Mouse (Mus musculus): ENCODE measurements around the gene Banp. TPM values are rescaled to one million over a fixed set of nuclear protein-coding genes. Genes with fewer than 3 reads are reported as not detected.

Gene Banp
- total and polyA plus RNA-seq, 3 experiments: 14.9 to 34.2 (median 25.7) TPM

- no peak overlapping the region for H3K4me2 ChIP-seq (ENCODE audit: insufficient read depth, low read depth, poor library complexity, severe bottlenecking)
- dilution Hi-C loops (cut with MboI; ENCODE audit: extremely low pct_ligation_motif_present, extremely low pct_unique_long_range_greater_than_20kb, low sequenced_read_pairs) (no loop called here), in situ Hi-C loops (cut with MboI; ENCODE audit: low pct_ligation_motif_present, low pct_unique_long_range_greater_than_20kb, low sequenced_read_pairs) (no loop called here)
- no peak overlapping the region for H3K27ac ChIP-seq (ENCODE audit: insufficient read depth, low read depth)
- TF ChIP-seq CHD2 (IDR thresholded peaks at IDR 0.05; ENCODE audit: low read length) (no peak), TCF12 (IDR thresholded peaks at IDR 0.05; ENCODE audit: low read depth, low read length) (no peak), GABPA (IDR thresholded peaks at IDR 0.05; ENCODE audit: insufficient replicate concordance, low read depth, low read length) (no peak), MAX (IDR thresholded peaks at IDR 0.05; ENCODE audit: low read length) (no peak), ELF1 (IDR thresholded peaks at IDR 0.05; ENCODE audit: low read depth, low read length) (no peak), BHLHE40 (IDR thresholded peaks at IDR 0.05; ENCODE audit: low read depth, low read length) (no peak), USF1 (IDR thresholded peaks at IDR 0.05; ENCODE audit: low read depth, low read length) (no peak), IRF4 (IDR thresholded peaks at IDR 0.05; ENCODE audit: low read depth, low read length) (no peak), EP300 (IDR thresholded peaks at IDR 0.05; ENCODE audit: low read length) (no peak), POLR2AphosphoS2 (IDR thresholded peaks at IDR 0.05; ENCODE audit: low read depth, low read length) (no peak), MEF2A (IDR thresholded peaks at IDR 0.05; ENCODE audit: borderline replicate concordance, low read depth, low read length) (no peak)
- no peaks in the 10 kb centered on the region for H3K36me3 ChIP-seq (replicated peaks in 1 of 2; ENCODE audit: control insufficient read depth in 1 of 2, insufficient read depth in 1 of 2, low read length in 1 of 2)
- peaks cover 67% of the 10 kb centered on the region for H3K27me3 ChIP-seq (replicated peaks)
- no peaks in the 10 kb centered on the region for H3K79me2 ChIP-seq (replicated peaks; ENCODE audit: control insufficient read depth, extremely low read depth, insufficient read depth, poor library complexity, severe bottlenecking)
- H3K9me3 ChIP-seq (replicated peaks; ENCODE audit: low read length): no peaks in the 10 kb centered on the region
- no peak overlapping the region for H3K4me3 ChIP-seq (replicated peaks in 1 of 3; ENCODE audit: low read depth in 2 of 3, low read length in 2 of 3, poor library complexity in 1 of 3)
- H3K4me1 ChIP-seq (ENCODE audit: control insufficient read depth in 1 of 2, insufficient read depth in 2 of 2): peaks cover 0 to 7% of the 10 kb centered on the region in 2 experiments; a peak in 2 of 4 replicates
- H3K9ac ChIP-seq (ENCODE audit: insufficient read depth, low read depth): no peak overlapping the region
- no peak for DNase-seq (ENCODE audit: extremely low read depth)
Measured at GRCm38 (mm10) chr8:122036325-122036724, 86.8 kb downstream of the Banp start.

- DNase-seq (ENCODE audit: extremely low read depth): no peak
- Histone ChIP-seq H3K4me1 (ENCODE audit: control insufficient read depth in 1 of 2, insufficient read depth in 2 of 2) (peaks cover 0 to 7% of the 10 kb centered on the region in 2 experiments; a peak in 2 of 4 replicates), H3K27me3 (replicated peaks) (peaks cover 72% of the 10 kb centered on the region), H3K9ac (ENCODE audit: insufficient read depth, low read depth) (no peak overlapping the region), H3K4me3 (replicated peaks in 1 of 3; ENCODE audit: low read depth in 2 of 3, low read length in 2 of 3, poor library complexity in 1 of 3) (no peak overlapping the region), H3K27ac (ENCODE audit: insufficient read depth, low read depth) (no peak overlapping the region), H3K79me2 (replicated peaks; ENCODE audit: control insufficient read depth, extremely low read depth, insufficient read depth, poor library complexity, severe bottlenecking) (no peaks in the 10 kb centered on the region), H3K36me3 (replicated peaks in 1 of 2; ENCODE audit: control insufficient read depth in 1 of 2, insufficient read depth in 1 of 2, low read length in 1 of 2) (no peaks in the 10 kb centered on the region), H3K4me2 (ENCODE audit: insufficient read depth, low read depth, poor library complexity, severe bottlenecking) (no peak overlapping the region), H3K9me3 (replicated peaks; ENCODE audit: low read length) (no peaks in the 10 kb centered on the region)
- in situ Hi-C loops (cut with MboI; ENCODE audit: low pct_ligation_motif_present, low pct_unique_long_range_greater_than_20kb, low sequenced_read_pairs) (no loop called here), dilution Hi-C loops (cut with MboI; ENCODE audit: extremely low pct_ligation_motif_present, extremely low pct_unique_long_range_greater_than_20kb, low sequenced_read_pairs) (no loop called here)
- TF ChIP-seq HCFC1 (IDR thresholded peaks at IDR 0.05; ENCODE audit: low read depth, low read length) (no peak), CHD1 (IDR thresholded peaks at IDR 0.05; ENCODE audit: low read depth, low read length) (no peak), MAZ (IDR thresholded peaks at IDR 0.05; ENCODE audit: low read depth, low read length) (no peak), MXI1 (IDR thresholded peaks at IDR 0.05; ENCODE audit: low read depth, low read length) (no peak), SIN3A (IDR thresholded peaks at IDR 0.05; ENCODE audit: low read length) (no peak), MAFK (IDR thresholded peaks at IDR 0.05; ENCODE audit: insufficient replicate concordance, low read length) (no peak), EP300 (IDR thresholded peaks at IDR 0.05; ENCODE audit: low read length) (no peak), PAX5 (IDR thresholded peaks at IDR 0.05; ENCODE audit: low read length) (no peak), GABPA (IDR thresholded peaks at IDR 0.05; ENCODE audit: insufficient replicate concordance, low read depth, low read length) (no peak), ZKSCAN1 (IDR thresholded peaks at IDR 0.05; ENCODE audit: borderline replicate concordance, low read depth, low read length) (no peak), JUND (conservative IDR thresholded peaks at IDR 0.05; ENCODE audit: low read depth, low read length) (no peak), ETS1 (conservative IDR thresholded peaks at IDR 0.05; ENCODE audit: low read depth, low read length) (no peak), E2F4 (IDR thresholded peaks at IDR 0.05; ENCODE audit: insufficient replicate concordance, low read depth, low read length) (no peak), UBTF (IDR thresholded peaks at IDR 0.05; ENCODE audit: low read depth, low read length) (no peak), MAX (IDR thresholded peaks at IDR 0.05; ENCODE audit: low read length) (no peak), ZMIZ1 (IDR thresholded peaks at IDR 0.05; ENCODE audit: low read depth, low read length) (no peak), TBP (conservative IDR thresholded peaks at IDR 0.05; ENCODE audit: low read depth, low read length) (no peak)
Measured at GRCm38 (mm10) chr8:122037279-122037678, 87.7 kb downstream of the Banp start.
